Mouse (Mus musculus) kidney, postnatal 0 days (tissue): ENCODE results near the gene Magi3. TPM values are rescaled to one million over a fixed set of nuclear protein-coding genes. Genes with fewer than 3 reads are reported as not detected.

Source experiments
- ATAC-seq: fragments of 200-750 bp; cut with Nextera tagmentation; replicated peaks from 2 replicates; pipeline ENCODE4 v1.8.0; 2017; ENCODE audit warnings: low read depth, moderate number of reproducible peaks, moderate TSS enrichment, moderate library complexity; ENCODE audit not compliant: low FRiP score
- DNase-seq: peaks from one replicate; pipeline ENCODE4 v3.0.0-alpha.2; 2016; ENCODE audit warnings: low spot score
- H3K27ac ChIP-seq: fragments of 300-500 bp; sonication (generic); 2 replicates; pipeline ENCODE4 v1.5.1; 2014; ENCODE audit warnings: mild to moderate bottlenecking
- H3K27me3 ChIP-seq: fragments of 300-500 bp; sonication (generic); 2 replicates; pipeline ENCODE4 v1.6.1; 2014; ENCODE audit warnings: low read length, mixed read lengths; ENCODE audit not compliant: insufficient read depth
- H3K36me3 ChIP-seq: fragments of 300-500 bp; sonication (generic); 2 replicates; pipeline ENCODE4 v1.6.1; 2014; ENCODE audit warnings: low read length, mixed read lengths; ENCODE audit not compliant: insufficient read depth
- H3K4me1 ChIP-seq: fragments of 300-500 bp; sonication (generic); replicated peaks from 2 replicates; pipeline ENCODE4 v1.6.1; 2014; ENCODE audit warnings: antibody characterized with exemption, low read length, mixed read lengths; ENCODE audit not compliant: insufficient read depth
- H3K4me2 ChIP-seq: fragments of 300-500 bp; sonication (generic); 2 replicates; pipeline ENCODE4 v1.6.1; 2014; ENCODE audit warnings: mild to moderate bottlenecking, low read length, moderate library complexity, mixed read lengths
- H3K4me3 ChIP-seq: fragments of 300-500 bp; sonication (generic); replicated peaks from 2 replicates; pipeline ENCODE4 v1.5.1; 2014; ENCODE audit warnings: low read depth, low read length
- H3K9ac ChIP-seq: fragments of 300-500 bp; sonication (generic); 2 replicates; pipeline ENCODE4 v1.6.1; 2014; ENCODE audit warnings: low read depth, low read length
- H3K9me3 ChIP-seq: fragments of 300-500 bp; sonication (generic); replicated peaks from 2 replicates; pipeline ENCODE4 v1.6.1; 2016; ENCODE audit warnings: low read length, inconsistent platforms, mixed read lengths
- CTCF ChIP-seq: IDR thresholded peaks from 2 replicates; pipeline ENCODE4 v1.5.1; 2016; ENCODE audit warnings: antibody characterized with exemption, low read depth, mild to moderate bottlenecking, moderate library complexity
- WGBS: fragments of 180-500 bp; shearing (Covaris S2); extraction: QIAGEN DNeasy Blood & Tissue Kit; methylation state at CpG from one replicate; pipeline ENCODE4 v1.1.7; 2014; 5-methylcytosine and 5-hydroxymethylcytosine counted together
- polyA plus RNA-seq: library from polyadenylated mRNA; unstranded; fragments of >200 nt; fragmentation: Nextera tagmentation; extraction: Ambion mirVana; gene quantifications from 2 replicates; pipeline ENCODE4 v1.2.1, GENCODE M21; 2015

The Magi3 gene
- polyA plus RNA-seq: 3.2 and 3.4 TPM in 2 replicates

DNA sequence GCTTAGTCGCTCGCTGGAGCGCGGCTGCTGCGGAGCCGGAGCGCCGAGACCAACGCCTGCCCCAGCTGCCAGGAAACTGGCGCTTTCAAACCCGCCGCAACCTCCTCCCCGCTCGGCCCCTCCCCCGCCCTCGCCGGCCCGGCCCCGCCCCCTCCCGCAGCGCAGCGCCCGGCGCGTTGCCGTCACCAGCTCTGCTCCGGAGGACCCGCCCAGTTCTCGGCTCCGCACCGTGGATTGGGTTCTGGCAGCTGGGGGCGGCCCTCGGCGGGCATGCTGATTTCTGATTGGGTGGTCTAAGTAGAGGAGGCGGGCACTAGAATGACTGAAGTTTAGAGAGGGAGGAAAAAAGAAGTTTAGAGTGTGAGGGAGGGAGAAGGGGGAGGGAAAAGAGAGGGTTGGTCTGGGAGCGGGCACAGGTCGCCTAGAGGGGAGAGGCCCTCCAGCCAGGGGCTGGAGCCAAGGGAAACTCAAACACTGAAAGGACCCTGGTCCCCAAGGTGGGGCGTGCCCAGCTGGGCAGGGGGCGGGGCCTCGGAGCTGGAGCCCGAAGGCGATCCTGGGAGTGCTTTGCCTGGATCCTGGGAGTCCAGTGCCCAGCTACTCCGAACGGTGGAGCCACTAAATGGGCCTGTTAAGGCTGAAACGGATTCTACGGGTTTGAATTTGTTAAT is at the start of gene Magi3:
Gene Magi3, minus strand, starts transcription at position 80 of the 671 bp plus-strand sequence.
- no peaks in the 10 kb centered on the region for H3K27me3 ChIP-seq
- no peaks in the 10 kb centered on the region for H3K9me3 ChIP-seq
- H3K4me1 ChIP-seq: no peaks in the 10 kb centered on the region; the same call in 1 of the 2 replicates
- peak within 1 kb of the TSS; percentile 94 for H3K4me2 ChIP-seq
- peak within 1 kb of the TSS; percentile 87 for H3K4me3 ChIP-seq
- WGBS: under 1% methylated on average over 45 of the region's 46 CpGs
- peak within 1 kb of the TSS; percentile 92 for H3K9ac ChIP-seq
- peak; percentile 100 for ATAC-seq
- TF ChIP-seq CTCF: peak; percentile 22; the same call in 1 of the 2 replicates
- peak; percentile 100 for DNase-seq
- peak within 1 kb of the TSS; percentile 97 for H3K27ac ChIP-seq
- H3K36me3 ChIP-seq: no peaks in the 10 kb centered on the region

DNA sequence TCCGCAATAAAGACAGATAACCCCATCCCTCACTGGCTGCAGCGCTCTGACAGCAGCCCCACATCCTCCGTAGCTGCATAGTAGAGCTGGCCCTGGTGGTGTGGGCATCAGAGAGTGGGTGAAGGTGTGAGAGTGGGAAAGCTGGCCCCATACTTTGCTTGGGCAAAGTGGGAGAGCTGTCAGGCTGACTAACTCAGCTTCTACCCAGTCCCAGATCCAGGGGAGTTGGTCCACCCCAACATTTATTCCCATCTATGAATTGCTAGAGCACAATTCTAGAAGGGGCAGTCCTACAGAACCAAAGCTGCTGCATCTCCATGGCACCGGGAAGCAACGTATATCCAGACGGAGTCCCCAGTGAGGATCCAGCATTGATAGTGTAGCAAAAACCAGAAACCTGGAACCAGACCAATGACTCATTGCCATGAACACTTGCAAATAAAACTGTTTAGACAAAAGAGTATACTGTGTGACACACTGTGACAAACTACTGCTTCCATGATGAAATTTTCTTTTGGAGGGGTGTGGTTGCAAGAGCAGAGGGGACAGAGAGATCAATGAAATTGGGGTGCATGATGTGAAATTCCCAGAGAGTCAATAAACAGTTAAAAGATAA is 44.5 kb upstream of the Magi3 start:
- no peak overlapping the region for H3K4me3 ChIP-seq
- DNase-seq: no peak
- TF ChIP-seq CTCF: no peak
- 82% methylated on average over 6 of the region's 6 CpGs for WGBS
- H3K27ac ChIP-seq: no peak overlapping the region
- no peak for ATAC-seq
- H3K4me1 ChIP-seq: no peaks in the 10 kb centered on the region
- H3K4me2 ChIP-seq: no peak overlapping the region
- no peaks in the 10 kb centered on the region for H3K36me3 ChIP-seq
- H3K27me3 ChIP-seq: no peaks in the 10 kb centered on the region
- no peak overlapping the region for H3K9ac ChIP-seq
- H3K9me3 ChIP-seq: no peaks in the 10 kb centered on the region

- Histone ChIP-seq H3K27ac (no peak overlapping the region), H3K27me3 (no peaks in the 10 kb centered on the region), H3K4me2 (no peak overlapping the region), H3K4me3 (no peak overlapping the region), H3K36me3 (no peaks in the 10 kb centered on the region), H3K4me1 (no peaks in the 10 kb centered on the region), H3K9me3 (no peaks in the 10 kb centered on the region), H3K9ac (no peak overlapping the region)
- ATAC-seq: no peak
- WGBS: 80% methylated on average over 5 of the region's 5 CpGs
- no peak for TF ChIP-seq CTCF
- DNase-seq: no peak
Observed at GRCm38 (mm10) chr3:104260221-104260620, 40.0 kb upstream of the Magi3 start.

DNA sequence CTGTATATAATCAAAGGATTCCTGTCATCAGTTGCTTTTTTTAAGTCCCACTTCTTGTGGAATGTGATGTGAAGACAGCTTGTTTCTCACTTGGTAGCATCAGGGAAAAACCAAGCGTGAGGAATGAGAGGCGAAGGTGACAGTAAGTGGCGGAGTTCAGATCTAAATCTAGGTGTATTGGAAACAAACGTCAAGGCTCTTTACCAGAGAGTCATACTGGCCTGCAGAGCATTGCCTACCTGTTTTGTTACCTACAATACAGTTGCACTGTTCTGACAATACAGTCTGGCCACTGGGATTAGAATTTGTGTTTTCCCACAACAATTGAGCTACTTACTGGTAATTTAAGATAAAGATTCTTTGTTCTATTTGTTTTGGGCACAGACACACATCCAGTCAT is 39.0 kb upstream of the Magi3 start:
- no peak for TF ChIP-seq CTCF
- ATAC-seq (no peak), DNase-seq (no peak)
- H3K27me3 ChIP-seq: no peaks in the 10 kb centered on the region
- H3K36me3 ChIP-seq: no peaks in the 10 kb centered on the region
- no peak overlapping the region for H3K4me3 ChIP-seq
- H3K4me2 ChIP-seq: no peak overlapping the region
- H3K9me3 ChIP-seq: no peaks in the 10 kb centered on the region
- H3K27ac ChIP-seq: no peak overlapping the region
- WGBS: 80% methylated on average over 4 of the region's 4 CpGs
- no peaks in the 10 kb centered on the region for H3K4me1 ChIP-seq
- H3K9ac ChIP-seq: no peak overlapping the region

- Histone ChIP-seq H3K4me1 (no peaks in the 10 kb centered on the region), H3K27ac (no peak overlapping the region), H3K4me3 (no peak overlapping the region), H3K27me3 (no peaks in the 10 kb centered on the region), H3K9ac (no peak overlapping the region), H3K36me3 (no peaks in the 10 kb centered on the region), H3K4me2 (no peak overlapping the region), H3K9me3 (no peaks in the 10 kb centered on the region)
- WGBS: 39% methylated on average over 3 of the region's 3 CpGs
- no peak for DNase-seq
- no peak for ATAC-seq
- no peak for TF ChIP-seq CTCF
Observed at GRCm38 (mm10) chr3:104257041-104257440, 36.9 kb upstream of the Magi3 start.

DNA sequence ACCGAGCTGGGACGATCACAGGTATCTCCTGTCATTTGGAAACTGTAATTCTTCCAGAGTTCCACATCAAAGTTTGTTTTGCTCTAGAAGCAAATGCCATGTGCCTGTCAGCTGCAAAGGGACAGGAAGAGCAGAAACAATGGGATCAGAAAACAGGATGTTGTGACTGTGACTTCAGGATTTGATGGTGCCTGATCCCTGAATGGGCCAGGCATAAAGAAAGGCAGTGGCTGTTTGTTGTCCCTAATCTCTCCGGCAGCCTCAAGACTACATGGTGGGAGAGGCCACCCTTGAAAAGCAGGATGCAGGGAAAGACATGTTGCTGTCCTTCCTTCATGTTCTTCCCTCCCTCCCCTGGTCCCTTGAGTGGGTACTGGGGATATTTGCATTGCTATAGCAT is 33.6 kb upstream of the Magi3 start:
- no peak for TF ChIP-seq CTCF
- Histone ChIP-seq H3K4me3 (no peak overlapping the region), H3K27me3 (no peaks in the 10 kb centered on the region), H3K9me3 (no peaks in the 10 kb centered on the region), H3K27ac (0 out of 2 replicates have a peak overlapping the region, but pooled peaks have one; percentile 15), H3K36me3 (no peaks in the 10 kb centered on the region), H3K4me2 (no peak overlapping the region), H3K9ac (no peak overlapping the region), H3K4me1 (no peaks in the 10 kb centered on the region)
- ATAC-seq: no peak
- peak; percentile 19 for DNase-seq
- WGBS: 48% methylated on average over 3 of the region's 3 CpGs
